Mouse (Mus musculus): ENCODE results near the gene Rbks. TPM values are rescaled to one million over a fixed set of nuclear protein-coding genes. Genes with fewer than 3 reads are reported as not detected.

The Rbks gene
- polyA plus RNA-seq, 1 experiment from 2014 or later, result 4.9 TPM

DNA sequence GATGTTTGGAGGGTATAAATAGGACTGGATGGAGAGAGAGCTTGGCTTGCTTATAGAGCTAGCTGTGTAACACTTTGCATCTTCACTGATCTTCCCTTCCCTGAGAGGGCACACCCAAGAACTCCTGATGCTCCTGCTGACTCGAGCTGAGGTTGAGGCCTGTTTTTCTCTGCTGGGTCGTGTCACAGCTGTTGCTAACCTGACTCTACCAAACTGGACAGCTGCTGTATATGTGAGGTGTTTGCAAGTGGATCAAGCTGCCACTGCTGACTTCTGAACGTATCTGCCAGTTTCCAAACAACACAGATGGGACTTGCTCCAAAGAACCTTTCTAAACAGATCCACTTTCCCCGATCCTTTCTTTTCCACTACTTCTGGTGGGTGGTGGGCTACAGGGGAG is 9.4 kb upstream of the Rbks start:
- no peak for ATAC-seq (ENCODE audit: insufficient number of reproducible peaks, low FRiP score)
- 78% methylated on average over 4 of the region's 4 CpGs for WGBS
- Histone ChIP-seq H3K4me3 (no peak overlapping the region), H3K4me1 (replicated peaks) (no peaks in the 10 kb centered on the region), H3K27ac (ENCODE audit: poor library complexity, severe bottlenecking) (no peak overlapping the region), H3K9me3 (replicated peaks) (no peaks in the 10 kb centered on the region), H3K27me3 (replicated peaks) (no peaks in the 10 kb centered on the region), H3K36me3 (peaks cover 37% of the 10 kb centered on the region), H3K4me2 (no peak overlapping the region), H3K9ac (no peak overlapping the region)

GRCm38 (mm10) chr5:31704971-31705370 is 7.5 kb upstream of the Rbks start:
- Histone ChIP-seq H3K27ac (ENCODE audit: poor library complexity, severe bottlenecking) (no peak overlapping the region), H3K4me2 (no peak overlapping the region), H3K36me3 (peaks cover 31% of the 10 kb centered on the region), H3K9ac (no peak overlapping the region), H3K27me3 (replicated peaks) (no peaks in the 10 kb centered on the region), H3K4me3 (no peak overlapping the region), H3K4me1 (replicated peaks) (no peaks in the 10 kb centered on the region), H3K9me3 (replicated peaks) (no peaks in the 10 kb centered on the region)
- WGBS, result 85% methylated on average over 5 of the region's 5 CpGs
- no peak for ATAC-seq (ENCODE audit: insufficient number of reproducible peaks, low FRiP score)

DNA sequence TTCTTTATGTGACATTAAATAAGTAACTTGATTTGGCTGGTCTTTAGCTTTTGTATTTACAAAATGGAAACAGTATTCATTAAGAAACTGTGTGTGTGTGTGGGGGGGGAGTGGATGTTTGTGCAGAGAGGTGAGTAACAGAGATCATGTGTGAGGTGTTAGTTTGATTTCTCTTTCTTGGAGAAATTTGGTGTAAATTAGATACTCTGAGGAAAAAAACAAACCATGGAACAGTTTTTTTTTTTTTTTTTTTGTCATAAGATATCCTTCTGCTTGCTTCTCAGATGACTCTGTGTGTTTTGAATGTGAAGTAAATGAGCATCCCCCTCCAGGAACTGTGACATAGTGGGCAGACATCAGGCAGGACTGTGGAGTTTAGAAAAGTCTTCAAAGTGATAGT is 2.0 kb upstream of the Rbks start:
- Histone ChIP-seq H3K4me2 (no peak overlapping the region), H3K9me3 (replicated peaks) (no peaks in the 10 kb centered on the region), H3K36me3 (peaks cover 19% of the 10 kb centered on the region), H3K4me1 (replicated peaks) (peaks cover 4% of the 10 kb centered on the region; the same call in 1 of the 2 replicates), H3K4me3 (no peak overlapping the region), H3K27ac (ENCODE audit: poor library complexity, severe bottlenecking) (no peak overlapping the region), H3K9ac (no peak overlapping the region), H3K27me3 (replicated peaks) (no peaks in the 10 kb centered on the region)
- ATAC-seq (ENCODE audit: insufficient number of reproducible peaks, low FRiP score), result no peak

DNA sequence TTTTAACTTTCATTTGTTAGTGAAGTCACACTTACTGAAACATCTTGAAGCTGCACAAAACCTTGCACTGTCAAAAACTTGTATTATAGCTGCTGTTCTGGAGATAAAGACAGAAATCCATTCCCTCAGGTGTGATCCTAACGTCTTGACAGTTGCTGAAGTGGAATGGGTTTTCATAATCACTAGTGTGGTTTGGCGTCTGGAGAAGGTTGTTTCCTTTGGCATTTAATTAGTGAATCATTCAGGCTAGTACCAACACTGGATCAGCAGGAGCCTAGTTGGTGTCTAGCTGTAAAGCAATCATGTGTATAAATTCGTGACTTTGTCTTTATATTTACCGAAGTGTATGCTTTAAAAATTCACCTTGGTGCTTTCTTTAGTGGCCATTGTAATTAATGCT is 1.5 kb upstream of the Rbks start:
- H3K4me3 ChIP-seq, result no peak overlapping the region

GRCm38 (mm10) chr5:31698297-31698726 is 885 bp upstream of the Rbks start:
- 6% methylated on average over 16 of the region's 16 CpGs for WGBS
- peak; percentile 85 for ATAC-seq (ENCODE audit: insufficient number of reproducible peaks, low FRiP score)
- Histone ChIP-seq H3K9me3 (replicated peaks) (no peaks in the 10 kb centered on the region), H3K27me3 (replicated peaks) (no peaks in the 10 kb centered on the region), H3K4me2 (peak overlapping the region; percentile 85), H3K27ac (ENCODE audit: poor library complexity, severe bottlenecking) (peak overlapping the region; percentile 93), H3K9ac (peak overlapping the region; percentile 89), H3K36me3 (peaks cover 13% of the 10 kb centered on the region; the same call in 1 of the 2 replicates), H3K4me1 (replicated peaks) (peaks cover 4% of the 10 kb centered on the region; the same call in 1 of the 2 replicates), H3K4me3 (peak overlapping the region; percentile 90)

More for the DNA sequence above, 1.5 kb upstream of the Rbks start:
- H3K4me2 ChIP-seq, result no peak overlapping the region
- no peaks in the 10 kb centered on the region for H3K27me3 ChIP-seq (replicated peaks)
- WGBS, result 54% methylated on average over 4 of the region's 4 CpGs
- H3K4me1 ChIP-seq (replicated peaks), result peaks cover 4% of the 10 kb centered on the region; the same call in 1 of the 2 replicates
- H3K9me3 ChIP-seq (replicated peaks), result no peaks in the 10 kb centered on the region
- peaks cover 18% of the 10 kb centered on the region for H3K36me3 ChIP-seq
- ATAC-seq (ENCODE audit: insufficient number of reproducible peaks, low FRiP score), result no peak
- peak overlapping the region; percentile 33; the same call in 1 of the 2 replicates for H3K27ac ChIP-seq (ENCODE audit: poor library complexity, severe bottlenecking)
- no peak overlapping the region for H3K9ac ChIP-seq

DNA sequence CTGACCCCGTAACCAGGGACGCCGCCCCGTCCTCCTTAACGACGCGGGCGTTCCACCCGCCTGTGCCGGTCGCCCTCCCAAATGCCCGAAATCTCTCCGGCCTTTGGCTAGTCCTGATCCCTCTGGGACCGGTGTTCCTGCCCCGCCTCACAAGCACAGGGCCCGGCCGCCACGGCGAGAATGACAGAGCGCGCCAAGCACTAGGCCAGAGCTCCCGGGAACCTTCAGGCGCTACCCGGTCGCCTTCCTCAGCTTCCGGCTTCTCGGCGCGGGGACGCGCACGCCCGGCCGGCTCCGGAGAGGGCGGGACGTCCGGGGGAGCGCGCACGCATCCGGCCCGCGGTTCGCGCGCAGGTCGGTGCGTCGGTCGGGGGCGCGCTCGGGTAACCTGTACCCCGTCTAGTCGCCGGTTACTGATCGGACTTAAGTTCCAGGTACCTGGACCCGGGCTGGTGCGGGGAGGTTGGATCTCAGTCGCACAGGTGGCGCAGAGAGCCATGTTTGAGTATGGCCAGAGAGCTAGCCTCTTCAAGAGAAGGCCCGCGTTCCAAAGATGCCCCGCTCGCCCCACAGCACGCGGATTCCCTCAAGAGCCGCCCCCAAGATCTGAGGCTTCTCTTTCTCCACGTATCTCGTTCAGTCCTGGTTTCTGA is 343 bp upstream of the Rbks start, which contains the start of gene Babam2:
Gene Babam2 (plus strand): TSS at position 41 of the 653 bp plus-strand sequence.
- H3K4me3 ChIP-seq, result peak within 1 kb of the TSS; percentile 90
- under 1% methylated on average over 70 of the region's 71 CpGs for WGBS

GRCm38 (mm10) chr5:31693191-31693590 is 4.2 kb downstream of the Rbks start:
- Histone ChIP-seq H3K36me3 (no peaks in the 10 kb centered on the region), H3K27me3 (replicated peaks) (no peaks in the 10 kb centered on the region), H3K4me1 (replicated peaks) (peaks cover 9% of the 10 kb centered on the region), H3K4me2 (no peak overlapping the region), H3K9ac (no peak overlapping the region), H3K9me3 (replicated peaks) (no peaks in the 10 kb centered on the region), H3K27ac (ENCODE audit: poor library complexity, severe bottlenecking) (no peak overlapping the region), H3K4me3 (no peak overlapping the region)
- ATAC-seq (ENCODE audit: insufficient number of reproducible peaks, low FRiP score), result no peak

More for the DNA sequence above, 343 bp upstream of the Rbks start, which contains the start of gene Babam2:
- ATAC-seq (ENCODE audit: insufficient number of reproducible peaks, low FRiP score), result peak; percentile 96
- peaks cover 9% of the 10 kb centered on the region; the same call in 1 of the 2 replicates for H3K36me3 ChIP-seq
- H3K4me1 ChIP-seq (replicated peaks), result peaks cover 4% of the 10 kb centered on the region; the same call in 1 of the 2 replicates
- no peaks in the 10 kb centered on the region for H3K27me3 ChIP-seq (replicated peaks)
- H3K9me3 ChIP-seq (replicated peaks), result no peaks in the 10 kb centered on the region
- peak within 1 kb of the TSS; percentile 89 for H3K9ac ChIP-seq
- peak within 1 kb of the TSS; percentile 93 for H3K27ac ChIP-seq (ENCODE audit: poor library complexity, severe bottlenecking)
- H3K4me2 ChIP-seq, result peak within 1 kb of the TSS; percentile 85

- ATAC-seq (ENCODE audit: insufficient number of reproducible peaks, low FRiP score), result no peak
- Histone ChIP-seq H3K4me1 (replicated peaks) (peaks cover 12% of the 10 kb centered on the region), H3K4me2 (no peak overlapping the region), H3K27me3 (replicated peaks) (no peaks in the 10 kb centered on the region), H3K27ac (ENCODE audit: poor library complexity, severe bottlenecking) (no peak overlapping the region), H3K36me3 (no peaks in the 10 kb centered on the region), H3K4me3 (no peak overlapping the region), H3K9ac (no peak overlapping the region), H3K9me3 (replicated peaks) (no peaks in the 10 kb centered on the region)
- WGBS, result 81% methylated on average over 3 of the region's 3 CpGs
Observed at GRCm38 (mm10) chr5:31687972-31688371, 9.5 kb downstream of the Rbks start.

GRCm38 (mm10) chr5:31686040-31686439 is 11.4 kb downstream of the Rbks start:
- no peak overlapping the region for H3K4me3 ChIP-seq
- ATAC-seq (ENCODE audit: insufficient number of reproducible peaks, low FRiP score), result peak; percentile 91

DNA sequence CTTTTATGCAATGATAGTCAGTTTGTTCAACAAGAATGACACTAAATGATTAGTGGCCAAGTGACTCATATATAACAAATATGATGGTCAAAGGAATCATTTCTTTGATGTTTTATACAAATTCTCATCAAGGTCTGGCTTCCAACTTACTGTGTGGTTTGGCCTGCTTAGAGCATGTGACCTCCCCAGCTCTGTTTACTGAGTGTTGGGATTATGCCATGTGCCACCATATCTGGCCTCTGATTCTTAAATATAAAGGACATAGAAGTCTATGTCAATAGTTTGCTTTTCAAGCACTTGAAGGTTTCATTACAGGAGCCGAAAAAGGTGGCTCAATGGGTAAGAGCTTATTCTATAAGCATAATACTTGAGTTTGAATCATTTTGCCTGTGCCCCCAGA is 15.1 kb downstream of the Rbks start:
- no peak overlapping the region for H3K4me3 ChIP-seq
- H3K9me3 ChIP-seq (replicated peaks), result no peaks in the 10 kb centered on the region
- no peaks in the 10 kb centered on the region for H3K36me3 ChIP-seq
- no peak overlapping the region for H3K27ac ChIP-seq (ENCODE audit: poor library complexity, severe bottlenecking)
- no peaks in the 10 kb centered on the region for H3K27me3 ChIP-seq (replicated peaks)
- no peak for ATAC-seq (ENCODE audit: insufficient number of reproducible peaks, low FRiP score)
- peaks cover 6% of the 10 kb centered on the region for H3K4me1 ChIP-seq (replicated peaks)
- 85% methylated on average over 1 of the region's 1 CpGs for whole genome bisulfite sequencing
- H3K4me2 ChIP-seq, result no peak overlapping the region
- no peak overlapping the region for H3K9ac ChIP-seq

More at GRCm38 (mm10) chr5:31686040-31686439, 11.4 kb downstream of the Rbks start:
- Histone ChIP-seq H3K27ac (ENCODE audit: poor library complexity, severe bottlenecking) (no peak overlapping the region), H3K36me3 (no peaks in the 10 kb centered on the region), H3K4me2 (no peak overlapping the region), H3K9me3 (replicated peaks) (no peaks in the 10 kb centered on the region), H3K27me3 (replicated peaks) (no peaks in the 10 kb centered on the region), H3K4me1 (replicated peaks) (peaks cover 6% of the 10 kb centered on the region), H3K9ac (no peak overlapping the region)
- 26% methylated on average over 2 of the region's 2 CpGs for WGBS

GRCm38 (mm10) chr5:31680183-31680582 is 17.2 kb downstream of the Rbks start:
- no peaks in the 10 kb centered on the region for H3K27me3 ChIP-seq (replicated peaks)
- no peak overlapping the region for H3K27ac ChIP-seq (ENCODE audit: poor library complexity, severe bottlenecking)
- 84% methylated on average over 4 of the region's 4 CpGs for WGBS
- H3K36me3 ChIP-seq, result no peaks in the 10 kb centered on the region
- no peak overlapping the region for H3K4me3 ChIP-seq
- 0 out of 2 replicates have a peak, but pooled peaks cover 3% of the 10 kb centered on the region for H3K4me1 ChIP-seq (replicated peaks)
- no peak overlapping the region for H3K9ac ChIP-seq
- no peak for ATAC-seq (ENCODE audit: insufficient number of reproducible peaks, low FRiP score)
- H3K9me3 ChIP-seq (replicated peaks), result no peaks in the 10 kb centered on the region
- no peak overlapping the region for H3K4me2 ChIP-seq

Data from heart, embryonic 12.5 days (tissue).